Mouse (Mus musculus) midbrain, embryonic 10.5 days (tissue): Measurements from ENCODE around the gene Hapln1. TPM values are rescaled to one million over a fixed set of nuclear protein-coding genes. Genes with fewer than 3 reads are reported as not detected.

Source experiments
- DNase-seq: peaks from one replicate; pipeline ENCODE4 v3.0.0-alpha.2; 2017; ENCODE audit warnings: low spot score
- H3K27ac ChIP-seq: fragments of 300-500 bp; sonication (generic); replicated peaks from 2 replicates; pipeline ENCODE4 v1.5.1; 2016; ENCODE audit warnings: mild to moderate bottlenecking
- H3K27me3 ChIP-seq: fragments of 300-500 bp; sonication (generic); 2 replicates; pipeline ENCODE4 v1.6.1; 2016; ENCODE audit warnings: low read depth, mild to moderate bottlenecking; ENCODE audit not compliant: poor library complexity, severe bottlenecking
- H3K36me3 ChIP-seq: fragments of 300-500 bp; sonication (generic); 2 replicates; pipeline ENCODE4 v1.6.1; 2016; ENCODE audit warnings: mild to moderate bottlenecking, moderate library complexity
- H3K4me1 ChIP-seq: fragments of 300-500 bp; sonication (generic); 2 replicates; pipeline ENCODE4 v1.6.1; 2016
- H3K4me3 ChIP-seq: fragments of 300-500 bp; sonication (generic); 2 replicates; pipeline ENCODE4 v1.5.1; 2016; ENCODE audit warnings: mild to moderate bottlenecking, moderate library complexity
- H3K9me3 ChIP-seq: fragments of 300-500 bp; sonication (generic); replicated peaks from 2 replicates; pipeline ENCODE4 v1.6.1; 2016; ENCODE audit warnings: mild to moderate bottlenecking
- WGBS: fragments of 180-500 bp; shearing (Covaris S2); methylation state at CpG from one replicate; pipeline ENCODE4 v1.1.7; 2016; 5-methylcytosine and 5-hydroxymethylcytosine counted together
- polyA plus RNA-seq: library from polyadenylated mRNA; unstranded; fragments of >200 nt; fragmentation: Nextera tagmentation; extraction: Ambion mirVana; gene quantifications from 2 replicates; pipeline ENCODE4 v1.2.1, GENCODE M21; 2016

Gene Hapln1
- polyA plus RNA-seq, 1 experiment from 2014 or later, result 22.0 TPM

- no peaks in the 10 kb centered on the region for H3K4me1 ChIP-seq
- no peaks in the 10 kb centered on the region for H3K9me3 ChIP-seq
- no peaks in the 10 kb centered on the region for H3K27me3 ChIP-seq
- no peak overlapping the region for H3K4me3 ChIP-seq
- H3K36me3 ChIP-seq, result no peaks in the 10 kb centered on the region
- 23% methylated on average over 1 of the region's 1 CpGs for WGBS
- DNase-seq, result no peak
- H3K27ac ChIP-seq, result no peak overlapping the region
These were observed 11.9 kb downstream of the Hapln1 start for GRCm38 (mm10) chr13:89551502-89551901.

- H3K27ac ChIP-seq, result no peak overlapping the region
- H3K4me3 ChIP-seq, result no peak overlapping the region
- DNase-seq, result no peak
- 94% methylated on average over 5 of the region's 5 CpGs for WGBS
- no peaks in the 10 kb centered on the region for H3K36me3 ChIP-seq
- no peaks in the 10 kb centered on the region for H3K4me1 ChIP-seq
- H3K27me3 ChIP-seq, result no peaks in the 10 kb centered on the region
- H3K9me3 ChIP-seq, result no peaks in the 10 kb centered on the region
These were observed 24.9 kb downstream of the Hapln1 start for GRCm38 (mm10) chr13:89564518-89564917.

DNA sequence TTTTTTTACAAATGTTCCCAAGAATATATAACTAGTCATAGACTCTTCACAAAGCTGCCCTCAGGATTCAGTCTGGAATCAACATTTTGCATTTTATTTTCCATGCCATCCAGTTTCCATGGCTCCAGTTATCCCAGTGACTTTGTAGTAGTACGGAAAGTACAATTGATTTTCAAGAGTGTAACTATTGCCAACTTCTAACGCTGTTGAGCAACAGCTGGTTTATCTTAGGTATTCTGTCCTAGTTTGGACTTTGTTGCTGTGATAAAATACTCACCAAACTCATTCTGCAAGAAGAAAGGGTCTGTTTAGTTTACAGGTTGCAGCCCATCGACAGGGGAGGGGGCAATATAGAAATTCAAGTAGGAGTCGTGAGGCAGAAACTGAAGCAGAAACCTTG, 26.7 kb downstream of the Hapln1 start:
- DNase-seq, result no peak
- Histone ChIP-seq H3K36me3 (no peaks in the 10 kb centered on the region), H3K27ac (no peak overlapping the region), H3K4me1 (no peaks in the 10 kb centered on the region), H3K27me3 (no peaks in the 10 kb centered on the region), H3K9me3 (no peaks in the 10 kb centered on the region), H3K4me3 (no peak overlapping the region)
- WGBS, result 95% methylated on average over 4 of the region's 4 CpGs

- 97% methylated on average over 2 of the region's 2 CpGs for WGBS
- Histone ChIP-seq H3K36me3 (no peaks in the 10 kb centered on the region), H3K4me1 (no peaks in the 10 kb centered on the region), H3K4me3 (no peak overlapping the region), H3K27me3 (no peaks in the 10 kb centered on the region), H3K27ac (no peak overlapping the region), H3K9me3 (no peaks in the 10 kb centered on the region)
- DNase-seq, result no peak
These were observed 39.5 kb downstream of the Hapln1 start for GRCm38 (mm10) chr13:89579115-89579514.

GRCm38 (mm10) chr13:89583138-89583746, 43.6 kb downstream of the Hapln1 start:
- Histone ChIP-seq H3K9me3 (no peaks in the 10 kb centered on the region), H3K36me3 (no peaks in the 10 kb centered on the region), H3K4me1 (no peaks in the 10 kb centered on the region), H3K27me3 (no peaks in the 10 kb centered on the region), H3K27ac (no peak overlapping the region), H3K4me3 (no peak overlapping the region)
- 86% methylated on average over 4 of the region's 4 CpGs for WGBS
- no peak for DNase-seq

- WGBS, result 80% methylated on average over 10 of the region's 10 CpGs
- Histone ChIP-seq H3K4me1 (no peaks in the 10 kb centered on the region), H3K4me3 (no peak overlapping the region), H3K36me3 (no peaks in the 10 kb centered on the region), H3K9me3 (no peaks in the 10 kb centered on the region), H3K27ac (no peak overlapping the region), H3K27me3 (no peaks in the 10 kb centered on the region)
- no peak for DNase-seq
These were observed 44.4 kb downstream of the Hapln1 start for GRCm38 (mm10) chr13:89583747-89584738.

GRCm38 (mm10) chr13:89585144-89585543, 45.5 kb downstream of the Hapln1 start:
- Histone ChIP-seq H3K4me3 (no peak overlapping the region), H3K27ac (no peak overlapping the region), H3K27me3 (no peaks in the 10 kb centered on the region), H3K4me1 (no peaks in the 10 kb centered on the region), H3K9me3 (no peaks in the 10 kb centered on the region), H3K36me3 (no peaks in the 10 kb centered on the region)
- DNase-seq, result no peak
- WGBS, result 82% methylated on average over 1 of the region's 1 CpGs

DNA sequence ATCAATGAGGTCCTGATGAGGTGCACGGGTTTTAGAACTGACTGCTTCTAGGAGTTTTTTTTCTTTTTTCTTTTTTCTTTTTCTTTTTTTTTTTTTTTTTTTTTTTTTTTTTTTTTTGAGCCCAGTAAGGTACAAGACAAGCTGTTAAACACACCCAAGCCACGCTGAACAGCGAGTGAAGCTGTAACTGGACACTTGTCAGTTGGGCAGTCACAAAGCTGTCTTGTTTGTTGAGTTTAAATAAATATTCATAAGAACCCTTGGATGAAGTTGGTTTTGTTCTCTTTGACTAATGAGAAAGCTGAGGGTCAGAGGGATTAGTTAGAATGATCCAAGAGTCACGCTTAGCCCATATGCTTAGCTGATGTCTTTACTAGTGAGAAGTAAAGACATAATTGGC, 55.5 kb downstream of the Hapln1 start:
- WGBS, result 58% methylated on average over 4 of the region's 4 CpGs
- H3K27ac ChIP-seq, result no peak overlapping the region
- DNase-seq, result no peak
- H3K4me3 ChIP-seq, result no peak overlapping the region
- no peaks in the 10 kb centered on the region for H3K4me1 ChIP-seq
- no peaks in the 10 kb centered on the region for H3K27me3 ChIP-seq
- H3K36me3 ChIP-seq, result no peaks in the 10 kb centered on the region
- H3K9me3 ChIP-seq, result peaks cover 10% of the 10 kb centered on the region

DNA sequence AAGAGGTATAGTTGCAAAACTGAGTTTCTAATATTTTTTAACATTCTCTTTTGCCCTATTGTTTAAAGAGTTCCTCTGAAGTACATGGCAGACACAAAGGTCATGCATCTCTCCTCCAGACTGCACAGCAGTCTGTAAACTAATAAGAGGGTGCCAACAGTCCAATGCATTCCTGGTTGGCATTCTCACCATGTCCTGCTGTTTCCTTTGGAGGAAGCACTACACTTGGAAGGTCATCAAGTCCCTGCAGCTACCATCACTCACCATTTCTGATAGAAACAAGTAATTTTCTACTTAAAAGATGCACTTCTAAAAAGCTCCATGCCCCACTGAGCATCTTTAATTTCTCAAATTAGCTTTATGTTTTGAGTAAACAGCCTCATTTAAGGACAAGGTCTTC, 57.8 kb downstream of the Hapln1 start:
- H3K4me3 ChIP-seq, result no peak overlapping the region
- H3K36me3 ChIP-seq, result no peaks in the 10 kb centered on the region
- no peak for DNase-seq

GRCm38 (mm10) chr13:89600466-89600865, 60.9 kb downstream of the Hapln1 start:
- DNase-seq, result no peak
- Histone ChIP-seq H3K27me3 (no peaks in the 10 kb centered on the region), H3K27ac (no peak overlapping the region), H3K9me3 (no peaks in the 10 kb centered on the region), H3K4me1 (no peaks in the 10 kb centered on the region), H3K4me3 (no peak overlapping the region), H3K36me3 (no peaks in the 10 kb centered on the region)
- 88% methylated on average over 7 of the region's 7 CpGs for WGBS

More for the DNA sequence above, 57.8 kb downstream of the Hapln1 start:
- Histone ChIP-seq H3K9me3 (peaks cover 10% of the 10 kb centered on the region), H3K27ac (no peak overlapping the region), H3K4me1 (no peaks in the 10 kb centered on the region), H3K27me3 (no peaks in the 10 kb centered on the region)

DNA sequence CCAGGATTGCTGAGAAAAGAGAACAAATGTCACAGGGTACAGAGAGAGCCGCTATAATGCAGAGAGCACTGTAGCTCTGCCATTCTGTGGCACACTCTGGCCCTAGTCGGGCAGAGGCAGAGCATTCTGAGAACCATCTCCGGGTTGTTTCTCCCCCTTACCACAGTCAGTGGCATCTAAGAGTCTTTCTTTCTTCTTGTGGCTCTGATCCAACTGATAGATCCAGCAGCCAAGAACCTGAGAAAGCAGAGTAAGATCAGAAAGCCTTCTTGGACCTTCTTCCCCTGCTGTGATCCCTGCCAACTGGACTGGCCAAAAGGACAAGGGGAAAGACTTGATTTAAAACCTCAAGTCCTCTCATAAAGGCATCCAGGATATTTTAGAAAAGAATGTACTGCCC, 63.7 kb downstream of the Hapln1 start:
- H3K36me3 ChIP-seq, result no peaks in the 10 kb centered on the region
- no peaks in the 10 kb centered on the region for H3K4me1 ChIP-seq
- no peak for DNase-seq
- no peak overlapping the region for H3K27ac ChIP-seq
- WGBS, result 88% methylated on average over 3 of the region's 3 CpGs
- no peak overlapping the region for H3K4me3 ChIP-seq
- H3K27me3 ChIP-seq, result no peaks in the 10 kb centered on the region
- no peaks in the 10 kb centered on the region for H3K9me3 ChIP-seq

- H3K27ac ChIP-seq, result no peak overlapping the region
- H3K27me3 ChIP-seq, result no peaks in the 10 kb centered on the region
- no peaks in the 10 kb centered on the region for H3K4me1 ChIP-seq
- H3K9me3 ChIP-seq, result no peaks in the 10 kb centered on the region
- no peaks in the 10 kb centered on the region for H3K36me3 ChIP-seq
- WGBS, result 71% methylated on average over 3 of the region's 3 CpGs
- no peak overlapping the region for H3K4me3 ChIP-seq
- DNase-seq, result no peak
These were observed 67.8 kb downstream of the Hapln1 start for GRCm38 (mm10) chr13:89607399-89607798.

DNA sequence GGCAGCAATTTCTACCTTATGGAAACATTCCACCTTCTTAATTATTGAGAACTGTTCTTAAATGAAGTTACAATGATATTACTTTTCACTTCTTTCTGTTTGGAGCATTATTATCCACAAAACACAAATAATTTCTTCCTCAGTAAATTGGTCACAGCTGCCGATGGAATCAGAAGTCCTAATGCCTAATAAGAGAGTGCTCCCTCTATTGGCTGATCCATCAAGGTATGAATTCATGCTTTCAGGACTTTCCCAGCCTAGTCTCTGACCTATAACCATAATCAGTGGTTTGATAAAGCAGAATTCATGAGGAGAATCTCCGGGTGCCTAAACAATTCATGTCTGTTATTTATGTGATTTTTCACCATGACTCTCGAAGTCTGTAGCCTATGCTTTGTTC, 79.5 kb downstream of the Hapln1 start:
- Histone ChIP-seq H3K36me3 (no peaks in the 10 kb centered on the region), H3K9me3 (no peaks in the 10 kb centered on the region), H3K27me3 (no peaks in the 10 kb centered on the region), H3K4me1 (no peaks in the 10 kb centered on the region), H3K4me3 (no peak overlapping the region), H3K27ac (no peak overlapping the region)
- DNase-seq, result no peak
- WGBS, result 89% methylated on average over 3 of the region's 3 CpGs
